Mouse (Mus musculus): ENCODE results near the gene Hsd17b14. TPM values are rescaled to one million over a fixed set of nuclear protein-coding genes. Genes with fewer than 3 reads are reported as not detected.

Gene Hsd17b14
- polyA plus RNA-seq, 1 experiment from 2014 or later: 1.1 TPM

DNA sequence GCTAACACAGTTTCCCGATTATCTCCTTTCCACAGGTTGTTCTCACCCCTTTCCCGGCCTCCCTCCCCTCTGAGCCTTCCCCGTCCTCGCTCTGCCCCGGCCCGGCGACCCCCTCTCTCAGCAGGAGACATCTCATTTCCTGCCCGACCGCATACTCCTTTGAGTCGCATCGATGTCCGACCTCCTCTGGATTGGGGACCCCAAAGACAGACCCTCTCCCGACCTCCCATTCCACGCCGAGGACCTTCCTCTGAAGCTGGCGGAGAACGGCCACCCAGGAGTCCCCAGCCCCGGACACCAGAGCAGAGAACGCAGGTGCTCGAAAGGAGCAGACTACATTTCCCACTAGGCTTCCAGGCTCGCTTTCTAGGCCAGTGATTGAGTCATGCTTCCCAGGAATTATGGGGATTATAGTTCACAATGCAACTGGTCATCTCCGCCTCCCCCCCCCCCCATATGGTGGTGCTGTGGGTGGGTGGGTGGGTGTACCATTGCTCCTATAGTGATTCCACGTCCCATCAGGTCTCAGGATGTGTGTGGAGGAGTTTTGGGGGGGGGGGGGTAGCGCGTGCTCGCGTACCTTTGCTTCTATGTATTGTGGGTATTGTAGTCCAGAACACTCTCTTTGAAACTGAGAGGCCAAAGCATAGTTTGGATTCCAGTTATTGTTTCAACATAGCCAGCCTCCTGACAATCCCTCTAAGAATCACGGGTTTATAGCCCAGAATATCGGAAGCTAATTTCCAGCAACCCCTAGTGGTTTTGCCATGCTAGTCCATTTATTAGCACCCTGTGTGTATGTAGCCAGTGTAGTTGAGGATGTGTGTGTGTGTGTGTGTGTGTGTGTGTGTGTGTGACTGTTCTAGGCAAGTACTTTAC, 16.3 kb upstream of the Hsd17b14 start:
- Histone ChIP-seq H3K27me3 (ENCODE audit: low read depth, poor library complexity, severe bottlenecking) (no peaks in the 10 kb centered on the region), H3K4me3 (peak overlapping the region; percentile 62), H3K27ac (peak overlapping the region; percentile 72), H3K9me3 (replicated peaks) (no peaks in the 10 kb centered on the region), H3K4me1 (peaks cover 13% of the 10 kb centered on the region), H3K36me3 (no peaks in the 10 kb centered on the region)
- DNase-seq (ENCODE audit: low spot score): peak; percentile 57
- 3% methylated on average over 29 of the region's 29 CpGs for WGBS

GRCm38 (mm10) chr7:45539095-45539494, 15.6 kb upstream of the Hsd17b14 start:
- Histone ChIP-seq H3K9me3 (replicated peaks) (no peaks in the 10 kb centered on the region), H3K4me1 (peaks cover 13% of the 10 kb centered on the region), H3K36me3 (no peaks in the 10 kb centered on the region), H3K27me3 (ENCODE audit: low read depth, poor library complexity, severe bottlenecking) (no peaks in the 10 kb centered on the region), H3K27ac (no peak overlapping the region; the same call in 1 of the 2 replicates), H3K4me3 (no peak overlapping the region)
- WGBS: 89% methylated on average over 3 of the region's 3 CpGs
- DNase-seq (ENCODE audit: low spot score): no peak

- Histone ChIP-seq H3K27me3 (ENCODE audit: low read depth, poor library complexity, severe bottlenecking) (no peaks in the 10 kb centered on the region), H3K9me3 (replicated peaks) (no peaks in the 10 kb centered on the region), H3K36me3 (no peaks in the 10 kb centered on the region), H3K4me1 (peaks cover 13% of the 10 kb centered on the region), H3K4me3 (no peak overlapping the region), H3K27ac (no peak overlapping the region)
- DNase-seq (ENCODE audit: low spot score): no peak
- 64% methylated on average over 2 of the region's 2 CpGs for WGBS
These were observed 14.5 kb upstream of the Hsd17b14 start for GRCm38 (mm10) chr7:45540213-45540612.

DNA sequence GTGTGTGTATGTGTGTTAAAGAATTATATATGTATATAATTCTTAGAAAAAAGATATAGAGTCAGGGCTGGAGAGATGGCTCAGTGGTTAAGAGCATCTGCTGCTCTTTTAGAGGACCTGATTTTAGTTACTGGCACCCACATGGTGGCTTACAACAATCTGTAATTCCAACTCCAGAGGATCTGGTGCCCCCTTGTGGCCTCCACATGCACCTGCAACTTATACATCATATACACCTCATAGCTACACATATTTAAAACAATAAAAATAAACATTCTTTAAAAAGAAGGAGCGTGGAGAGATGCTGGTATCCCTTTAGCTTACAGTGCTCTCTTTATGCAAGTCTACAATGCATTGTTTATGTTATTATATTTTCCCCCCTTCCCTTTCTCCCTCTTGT, 10.2 kb upstream of the Hsd17b14 start:
- 93% methylated on average over 1 of the region's 1 CpGs for WGBS
- Histone ChIP-seq H3K4me1 (no peaks in the 10 kb centered on the region), H3K9me3 (replicated peaks) (no peaks in the 10 kb centered on the region), H3K4me3 (no peak overlapping the region), H3K36me3 (no peaks in the 10 kb centered on the region), H3K27me3 (ENCODE audit: low read depth, poor library complexity, severe bottlenecking) (no peaks in the 10 kb centered on the region), H3K27ac (no peak overlapping the region)
- no peak for DNase-seq (ENCODE audit: low spot score)

GRCm38 (mm10) chr7:45549641-45550436, 4.9 kb upstream of the Hsd17b14 start:
- no peaks in the 10 kb centered on the region for H3K27me3 ChIP-seq (ENCODE audit: low read depth, poor library complexity, severe bottlenecking)
- peak overlapping the region; percentile 19; the same call in 1 of the 2 replicates for H3K27ac ChIP-seq
- WGBS: 90% methylated on average over 16 of the region's 16 CpGs
- no peaks in the 10 kb centered on the region for H3K9me3 ChIP-seq (replicated peaks)
- no peaks in the 10 kb centered on the region for H3K36me3 ChIP-seq
- H3K4me1 ChIP-seq: peaks cover 9% of the 10 kb centered on the region
- no peak overlapping the region for H3K4me3 ChIP-seq
- no peak for DNase-seq (ENCODE audit: low spot score)

DNA sequence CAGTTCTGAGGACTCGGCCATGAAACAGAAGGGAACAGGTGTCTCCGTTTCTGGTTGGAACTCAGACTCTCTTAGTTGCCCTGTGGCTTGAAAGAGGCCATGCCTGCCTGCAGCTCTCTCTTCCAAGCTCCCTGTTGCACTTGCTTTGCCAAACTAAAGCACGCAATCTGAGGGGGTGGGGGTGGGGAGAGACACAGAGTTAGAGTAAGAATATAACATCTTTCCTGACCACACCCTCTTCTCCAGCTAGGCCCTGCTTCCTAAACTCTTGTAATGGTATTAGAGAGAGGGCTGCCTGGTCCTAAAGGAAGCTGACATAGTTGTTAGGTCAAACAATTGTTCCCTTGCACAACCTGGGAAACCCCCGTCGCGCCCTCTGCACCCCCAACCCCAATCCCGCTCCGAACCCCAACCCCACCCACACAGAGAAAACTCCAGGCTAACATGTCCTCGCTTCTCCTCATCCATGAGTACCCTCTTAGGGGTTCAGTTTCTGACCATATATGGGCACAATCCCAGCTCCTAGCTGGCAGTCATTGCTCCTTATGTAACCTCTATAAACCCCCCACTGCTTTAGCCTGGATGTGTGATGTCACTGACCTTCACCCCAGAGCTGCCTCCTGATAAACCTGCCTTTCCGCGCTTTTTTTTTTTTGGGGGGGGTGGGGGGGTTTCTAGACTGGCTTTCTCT, 3.7 kb upstream of the Hsd17b14 start:
- no peak overlapping the region for H3K27ac ChIP-seq

DNA sequence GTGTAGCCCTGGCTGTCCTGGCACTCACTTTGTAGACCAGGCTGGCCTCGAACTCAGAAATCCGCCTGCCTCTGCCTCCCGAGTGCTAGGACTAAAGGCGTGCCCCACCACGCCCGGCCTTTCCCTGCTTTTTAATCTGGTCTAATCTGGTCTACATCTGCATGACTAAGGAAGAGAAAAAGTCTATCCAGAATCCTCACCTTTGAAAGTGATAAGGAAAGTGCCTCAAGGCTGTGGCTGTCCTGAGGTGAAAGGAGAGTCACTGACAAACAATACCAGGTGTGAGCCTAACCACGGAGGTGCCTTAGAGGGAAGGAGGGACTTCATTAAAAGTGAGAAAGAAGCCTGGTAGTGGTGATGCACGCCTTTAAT, 3.2 kb upstream of the Hsd17b14 start:
- no peak for DNase-seq (ENCODE audit: low spot score)
- H3K4me3 ChIP-seq: no peak overlapping the region
- 79% methylated on average over 8 of the region's 8 CpGs for WGBS

More for the DNA sequence above, 3.7 kb upstream of the Hsd17b14 start:
- no peaks in the 10 kb centered on the region for H3K9me3 ChIP-seq (replicated peaks)
- H3K27me3 ChIP-seq (ENCODE audit: low read depth, poor library complexity, severe bottlenecking): no peaks in the 10 kb centered on the region
- peaks cover 12% of the 10 kb centered on the region for H3K4me1 ChIP-seq
- no peak for DNase-seq (ENCODE audit: low spot score)
- no peak overlapping the region for H3K4me3 ChIP-seq
- WGBS: 83% methylated on average over 11 of the region's 11 CpGs
- H3K36me3 ChIP-seq: no peaks in the 10 kb centered on the region

DNA sequence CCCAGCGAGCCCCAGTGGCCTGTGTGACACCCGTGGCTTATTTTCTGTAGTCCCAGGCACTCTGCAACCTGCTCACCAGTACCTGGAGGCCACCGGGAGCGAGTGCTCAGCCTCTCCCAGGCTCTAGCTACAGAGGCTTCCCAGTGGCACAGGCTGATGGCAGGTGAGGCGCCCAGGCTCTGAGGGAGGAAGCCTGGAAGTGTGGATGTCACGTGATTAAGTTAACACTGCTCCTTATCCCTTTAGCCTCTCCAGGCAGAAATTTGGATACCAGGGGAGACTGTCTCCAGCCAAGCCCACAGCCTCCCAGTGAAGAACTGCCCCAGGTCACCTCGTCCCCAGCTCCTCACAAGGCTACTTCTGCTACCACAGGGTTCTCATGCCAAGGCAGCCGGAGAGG, 1.2 kb upstream of the Hsd17b14 start:
- DNase-seq (ENCODE audit: low spot score): no peak
- Histone ChIP-seq H3K4me1 (peaks cover 15% of the 10 kb centered on the region), H3K9me3 (replicated peaks) (no peaks in the 10 kb centered on the region), H3K27ac (no peak overlapping the region), H3K36me3 (no peaks in the 10 kb centered on the region), H3K4me3 (no peak overlapping the region), H3K27me3 (ENCODE audit: low read depth, poor library complexity, severe bottlenecking) (no peaks in the 10 kb centered on the region)
- WGBS: 63% methylated on average over 8 of the region's 8 CpGs

More for the DNA sequence above, 3.2 kb upstream of the Hsd17b14 start:
- Histone ChIP-seq H3K36me3 (no peaks in the 10 kb centered on the region), H3K9me3 (replicated peaks) (no peaks in the 10 kb centered on the region), H3K27ac (no peak overlapping the region), H3K27me3 (ENCODE audit: low read depth, poor library complexity, severe bottlenecking) (no peaks in the 10 kb centered on the region), H3K4me1 (peaks cover 15% of the 10 kb centered on the region)

DNA sequence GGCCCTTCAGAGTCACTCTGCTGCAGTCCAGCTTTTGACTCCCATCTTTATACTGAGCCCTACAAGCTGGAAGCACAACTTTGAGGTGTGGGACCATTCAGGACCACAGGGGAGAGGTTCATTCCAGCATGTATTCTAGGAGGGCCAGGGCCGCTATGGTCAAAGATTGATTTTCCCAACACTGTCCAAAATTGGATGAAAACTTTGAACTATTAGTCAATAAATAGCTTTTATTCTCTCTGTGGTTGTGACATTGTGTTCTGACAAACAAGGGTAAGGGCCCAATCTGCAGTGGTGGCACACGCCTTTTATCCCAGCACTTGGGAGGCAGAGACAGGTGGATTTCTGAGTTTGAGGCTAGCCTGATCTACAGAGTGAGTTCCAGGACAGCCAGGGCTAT, 703 bp upstream of the Hsd17b14 start:
- Histone ChIP-seq H3K4me1 (peaks cover 18% of the 10 kb centered on the region), H3K27me3 (ENCODE audit: low read depth, poor library complexity, severe bottlenecking) (no peaks in the 10 kb centered on the region), H3K9me3 (replicated peaks) (no peaks in the 10 kb centered on the region), H3K4me3 (no peak overlapping the region), H3K36me3 (no peaks in the 10 kb centered on the region), H3K27ac (no peak overlapping the region)
- no peak for DNase-seq (ENCODE audit: low spot score)
- 95% methylated on average over 2 of the region's 2 CpGs for WGBS

GRCm38 (mm10) chr7:45555787-45556186, 1.1 kb downstream of the Hsd17b14 start:
- H3K36me3 ChIP-seq: no peaks in the 10 kb centered on the region
- no peaks in the 10 kb centered on the region for H3K27me3 ChIP-seq (ENCODE audit: low read depth, poor library complexity, severe bottlenecking)
- peaks cover 23% of the 10 kb centered on the region for H3K4me1 ChIP-seq
- WGBS: 41% methylated on average over 8 of the region's 8 CpGs
- peak; percentile 89 for DNase-seq (ENCODE audit: low spot score)
- no peaks in the 10 kb centered on the region for H3K9me3 ChIP-seq (replicated peaks)
- H3K27ac ChIP-seq: no peak overlapping the region
- no peak overlapping the region for H3K4me3 ChIP-seq

GRCm38 (mm10) chr7:45558907-45559306, 4.2 kb downstream of the Hsd17b14 start:
- peaks cover 29% of the 10 kb centered on the region for H3K4me1 ChIP-seq
- H3K27me3 ChIP-seq (ENCODE audit: low read depth, poor library complexity, severe bottlenecking): no peaks in the 10 kb centered on the region
- no peak overlapping the region for H3K4me3 ChIP-seq
- 71% methylated on average over 6 of the region's 6 CpGs for WGBS
- no peak overlapping the region for H3K27ac ChIP-seq
- no peak for DNase-seq (ENCODE audit: low spot score)
- H3K9me3 ChIP-seq (replicated peaks): no peaks in the 10 kb centered on the region
- no peaks in the 10 kb centered on the region for H3K36me3 ChIP-seq

DNA sequence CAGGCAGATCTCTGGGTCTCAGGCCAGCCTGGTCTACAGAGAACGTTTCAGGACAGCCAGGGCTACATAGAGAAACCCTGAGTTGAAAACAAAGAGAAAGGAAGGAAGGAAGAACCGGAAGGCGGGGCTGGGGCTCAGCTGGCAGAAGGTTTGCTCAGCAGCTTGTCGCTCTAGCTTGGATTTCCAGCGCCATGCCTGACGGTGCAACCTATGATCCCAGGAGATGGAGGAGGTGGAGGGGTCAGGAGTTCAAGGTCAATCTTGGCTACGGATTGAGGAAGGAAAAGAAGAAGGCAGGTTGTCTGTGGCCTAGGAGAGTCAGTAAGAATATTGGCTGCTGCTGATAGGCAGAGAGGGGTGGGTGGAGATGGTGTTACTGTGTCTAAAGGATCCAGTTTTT, 5.5 kb downstream of the Hsd17b14 start:
- Histone ChIP-seq H3K4me1 (peaks cover 25% of the 10 kb centered on the region), H3K9me3 (replicated peaks) (no peaks in the 10 kb centered on the region), H3K36me3 (no peaks in the 10 kb centered on the region), H3K4me3 (no peak overlapping the region), H3K27me3 (ENCODE audit: low read depth, poor library complexity, severe bottlenecking) (no peaks in the 10 kb centered on the region), H3K27ac (no peak overlapping the region)
- DNase-seq (ENCODE audit: low spot score): no peak
- WGBS: 89% methylated on average over 7 of the region's 7 CpGs

Data from limb, embryonic 10.5 days (tissue).